Mouse (Mus musculus) hindlimb bud, embryonic 11.5 days (tissue): ENCODE results near the gene Gabpa.
A peak's percentile ranks its signal among the peaks of the same experiment; 100 is the strongest.

Source experiments
- DNase-seq: peaks from one replicate; pipeline ENCODE4 v3.0.0-alpha.2; 2012; ENCODE audit warnings: low read depth, low spot score; ENCODE audit errors: extremely low spot score

Gene Gabpa

GRCm38 (mm10) chr16:84853492-84853891, 18.8 kb downstream of the Gabpa start:
- DNase-seq, result no peak

DNA sequence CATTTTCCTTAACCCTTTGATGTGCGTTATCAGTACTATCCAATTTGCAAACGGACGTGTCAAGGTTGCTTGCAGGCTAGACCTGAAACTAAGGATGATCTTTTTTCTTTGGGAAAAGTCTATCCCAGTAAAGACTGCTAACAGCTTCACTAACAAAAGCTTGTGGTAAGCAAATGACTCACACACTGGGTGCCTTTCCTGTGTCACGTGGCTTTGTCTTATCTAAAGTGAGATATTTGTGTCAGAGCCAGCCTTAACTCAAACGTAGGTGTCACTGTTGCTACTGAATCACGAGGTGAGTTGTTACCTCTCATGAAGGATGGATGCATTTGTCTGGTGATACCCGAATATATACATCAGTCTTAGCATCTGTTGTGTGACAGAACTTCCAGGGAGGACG, 29.9 kb downstream of the Gabpa start:
- no peak for DNase-seq

DNA sequence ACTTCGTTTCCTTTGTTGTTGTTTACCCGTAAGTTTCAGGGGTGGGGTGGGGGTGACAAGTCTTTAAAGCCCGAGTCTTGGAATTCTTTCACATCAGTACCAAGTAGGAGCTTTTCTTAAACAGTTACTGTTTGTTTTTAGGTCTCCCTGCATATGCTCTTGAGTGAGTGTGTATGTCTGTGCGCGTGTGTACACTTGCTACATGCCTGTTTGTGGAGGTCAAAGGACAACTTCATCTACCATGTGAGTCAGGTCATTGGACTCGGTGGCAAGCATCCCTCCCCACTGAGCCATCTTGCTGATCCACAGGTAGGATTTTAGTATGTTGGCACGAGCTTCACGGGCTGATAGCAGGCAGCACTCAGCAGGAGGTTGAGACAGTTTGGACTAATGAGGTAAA, 39.1 kb downstream of the Gabpa start:
- no peak for DNase-seq

DNA sequence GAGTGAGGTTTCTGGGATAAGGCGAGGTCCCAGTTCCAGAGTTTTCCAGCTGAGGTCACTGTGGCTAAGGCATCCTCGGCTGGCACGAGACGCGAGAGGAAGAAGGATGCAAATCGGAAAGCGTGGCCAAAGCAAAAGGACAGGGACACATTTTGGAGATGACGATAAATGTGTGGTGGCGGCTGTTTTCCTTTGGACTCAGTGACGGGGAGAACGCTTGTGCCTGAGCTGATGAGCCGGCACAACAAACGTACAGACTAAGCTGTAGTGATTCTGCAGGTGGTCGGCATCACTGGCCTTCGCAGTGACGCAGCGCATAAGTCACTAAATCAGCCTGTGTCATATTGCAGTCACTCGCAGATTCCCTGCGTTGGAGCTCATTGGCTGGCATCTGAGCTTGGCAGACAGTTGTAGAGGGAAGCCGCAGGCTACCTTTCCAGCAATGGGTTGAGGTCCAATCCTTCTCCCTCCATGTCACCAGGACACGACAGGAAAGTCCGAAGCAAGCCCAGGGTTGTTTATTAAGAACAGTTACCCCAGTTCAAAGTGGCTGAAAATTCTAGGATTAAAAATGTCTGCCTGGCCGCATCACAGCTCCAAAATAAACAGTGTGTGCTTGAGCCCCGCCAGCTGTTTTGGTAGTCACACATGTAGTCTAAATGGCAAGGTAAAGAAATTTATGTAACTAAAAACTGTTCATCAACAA, 40.4 kb downstream of the Gabpa start:
- DNase-seq, result no peak

GRCm38 (mm10) chr16:84875718-84876035, 41.0 kb downstream of the Gabpa start:
- no peak for DNase-seq

GRCm38 (mm10) chr16:84876082-84876481, 41.4 kb downstream of the Gabpa start:
- no peak for DNase-seq

GRCm38 (mm10) chr16:84879146-84879545, 44.4 kb downstream of the Gabpa start:
- DNase-seq, result peak; percentile 71

GRCm38 (mm10) chr16:84881168-84881567, 46.4 kb downstream of the Gabpa start:
- DNase-seq, result no peak

GRCm38 (mm10) chr16:84881754-84882321, 47.1 kb downstream of the Gabpa start:
- DNase-seq, result no peak

DNA sequence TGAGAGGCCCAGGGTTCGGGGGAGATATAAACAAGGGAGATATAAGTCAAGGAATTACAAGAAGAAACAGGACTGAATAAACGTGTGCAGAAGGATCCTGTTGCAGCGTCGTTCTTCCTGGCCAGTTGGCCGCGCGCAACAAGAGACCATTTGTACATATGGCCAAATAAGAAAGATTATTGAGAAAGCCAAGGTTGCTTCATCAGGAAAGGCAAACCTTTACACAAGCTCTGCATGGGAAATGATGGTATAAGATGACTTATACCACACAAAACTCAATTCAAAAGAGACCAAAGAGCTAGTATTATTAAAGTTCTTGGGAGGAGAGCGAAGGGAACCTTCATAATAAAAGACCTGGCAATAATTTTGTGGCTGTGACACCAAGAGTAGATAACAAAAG, 49.8 kb downstream of the Gabpa start:
- DNase-seq, result no peak

DNA sequence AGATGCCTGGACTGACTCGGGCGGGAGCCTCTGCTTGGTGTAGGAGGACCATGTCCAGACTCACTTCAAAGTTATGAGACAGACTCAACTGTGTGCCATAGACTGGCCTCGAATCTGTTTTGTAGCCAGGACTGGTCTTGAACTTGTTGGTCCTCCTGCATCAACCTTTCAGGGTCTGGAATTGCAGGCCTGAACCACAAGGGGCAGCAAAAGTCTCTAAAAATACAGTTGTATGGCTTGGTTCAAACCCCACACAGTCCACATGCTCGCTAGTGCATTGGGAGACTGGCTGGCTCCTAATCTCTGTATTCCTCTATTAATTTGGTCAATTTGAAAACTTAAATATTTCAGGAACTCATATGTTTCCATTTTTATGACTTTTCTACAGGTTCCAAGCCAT, 68.3 kb downstream of the Gabpa start:
- no peak for DNase-seq

GRCm38 (mm10) chr16:84911477-84912165, 76.9 kb downstream of the Gabpa start:
- no peak for DNase-seq
